ENCODE assay signal across 11 mouse cellular contexts in genomic region chr12:101811181-101811580, GRCm38 (mm10). TPM values are rescaled to one million over a fixed set of nuclear protein-coding genes. Genes with fewer than 3 reads are reported as not detected.
DNase-seq lines count a peak whose midpoint lies in the region; ATAC-seq and TF ChIP-seq lines count a peak whose summit lies in the region.
"Had no signal": no experiment of that assay in that cellular context is flagged by ENCODE, and none has a peak within 500 bp of the region (broad histone marks: within the 10 kb centered on the region; RNA-seq: fewer than 3 reads in every experiment).

No protein-coding gene starts in this region.

- H3K27ac ChIP-seq in embryonic facial prominence, embryonic 11.5 days (replicated peaks; ENCODE audit: low read depth, low read length) = no peak overlapping the region
- H3K27ac ChIP-seq in embryonic facial prominence, embryonic 10.5 days (replicated peaks) = no peak overlapping the region
- H3K27ac ChIP-seq in lung, postnatal 0 days (ENCODE audit: low read length) = no peak overlapping the region
- H3K27ac ChIP-seq in brown adipose tissue, adult 24 weeks (replicated peaks; ENCODE audit: low read depth, low read length) = 0 out of 2 replicates have a peak overlapping the region, but pooled peaks have one; percentile 14
- no peak overlapping the region for H3K27ac ChIP-seq in small intestine, adult 2 months (ENCODE audit: insufficient read depth, low read depth, low read length)
- H3K27ac ChIP-seq: embryonic facial prominence, embryonic 12.5 days; heart, embryonic 10.5 days; macrophage had no signal

- peak; percentile 77 for TF ChIP-seq CTCF in lung, postnatal 0 days (IDR thresholded peaks at IDR 0.05)
- no peak for TF ChIP-seq CTCF in lung, adult 2 months (IDR thresholded peaks at IDR 0.05; ENCODE audit: insufficient read depth, low read length)
- peak; percentile 46; the same call in 1 of the 2 replicates for TF ChIP-seq CTCF in small intestine, adult 2 months (IDR thresholded peaks at IDR 0.05; ENCODE audit: extremely low read depth, insufficient read length, insufficient replicate concordance, low read depth, low read length)

- ATAC-seq in embryonic facial prominence, embryonic 11.5 days (replicated peaks; ENCODE audit: insufficient number of reproducible peaks, low FRiP score, low TSS enrichment, low read depth) = no peak
- ATAC-seq in lung, postnatal 0 days = no peak

- no peaks in the 10 kb centered on the region for H3K4me1 ChIP-seq in embryonic facial prominence, embryonic 11.5 days (ENCODE audit: control insufficient read depth, insufficient read depth, low read length)
- H3K4me1 ChIP-seq in embryonic facial prominence, embryonic 10.5 days = peaks cover 6% of the 10 kb centered on the region; the same call in 1 of the 2 replicates
- H3K4me1 ChIP-seq in lung, postnatal 0 days (ENCODE audit: insufficient read depth, low read depth, low read length) = no peaks in the 10 kb centered on the region
- peaks cover 3% of the 10 kb centered on the region for H3K4me1 ChIP-seq in lung, adult 2 months (ENCODE audit: control insufficient read depth, insufficient read depth, low read length)
- H3K4me1 ChIP-seq in brown adipose tissue, adult 24 weeks (ENCODE audit: control insufficient read depth, insufficient read depth, insufficient read length, low read length) = peaks cover 15% of the 10 kb centered on the region; the same call in 1 of the 2 replicates
- H3K4me1 ChIP-seq in small intestine, adult 2 months (ENCODE audit: control insufficient read depth, insufficient read depth, insufficient read length, low read length) = 0 out of 2 replicates have a peak, but pooled peaks cover 1% of the 10 kb centered on the region
- H3K4me1 ChIP-seq: heart, embryonic 10.5 days had no signal

- no peak overlapping the region for H3K4me3 ChIP-seq in embryonic facial prominence, embryonic 11.5 days (ENCODE audit: low read depth, low read length)
- H3K4me3 ChIP-seq in embryonic facial prominence, embryonic 10.5 days = no peak overlapping the region
- H3K4me3 ChIP-seq in lung, postnatal 0 days (ENCODE audit: low read depth, low read length) = no peak overlapping the region
- H3K4me3 ChIP-seq in lung, adult 2 months (replicated peaks; ENCODE audit: extremely low read depth, low read depth, low read length) = no peak overlapping the region
- H3K4me3 ChIP-seq in brown adipose tissue, adult 24 weeks (ENCODE audit: insufficient read depth, low read depth, low read length) = no peak overlapping the region
- no peak overlapping the region for H3K4me3 ChIP-seq in small intestine, adult 2 months (ENCODE audit: low read depth, low read length)
- H3K4me3 ChIP-seq: embryonic facial prominence, embryonic 12.5 days; heart, embryonic 10.5 days had no signal

- no peak for TF ChIP-seq EP300 in lung, postnatal 0 days (IDR thresholded peaks at IDR 0.05)

- no peak for TF ChIP-seq POLR2A in lung, adult 2 months (IDR thresholded peaks at IDR 0.05; ENCODE audit: borderline replicate concordance, extremely low read depth, low read depth, low read length)
- TF ChIP-seq POLR2A in small intestine, adult 2 months (IDR thresholded peaks at IDR 0.05; ENCODE audit: low read depth, low read length) = no peak

- no peaks in the 10 kb centered on the region for H3K27me3 ChIP-seq in embryonic facial prominence, embryonic 11.5 days (ENCODE audit: control insufficient read depth, insufficient read depth, low read length)
- no peaks in the 10 kb centered on the region for H3K27me3 ChIP-seq in embryonic facial prominence, embryonic 10.5 days (replicated peaks; ENCODE audit: low read depth, poor library complexity, severe bottlenecking)
- H3K27me3 ChIP-seq in lung, postnatal 0 days (replicated peaks; ENCODE audit: insufficient read depth, low read length) = no peaks in the 10 kb centered on the region
- no peaks in the 10 kb centered on the region for H3K27me3 ChIP-seq in small intestine, adult 2 months (ENCODE audit: control insufficient read depth, insufficient read depth, low read length)
- H3K27me3 ChIP-seq: embryonic facial prominence, embryonic 12.5 days had no signal

- peak; percentile 49 for DNase-seq in embryonic facial prominence, embryonic 11.5 days (ENCODE audit: low spot score)
- no peak for DNase-seq in embryonic facial prominence, embryonic 10.5 days (ENCODE audit: low spot score)
- no peak for DNase-seq in lung, postnatal 0 days (ENCODE audit: low spot score)
- no peak for DNase-seq in lung, adult 2 months
- DNase-seq in layer of hippocampus, postnatal 10 days (ENCODE audit: low spot score in 2 of 2) = no peak
- no peak for DNase-seq in natural killer cell, adult 2 months (ENCODE audit: low spot score in 2 of 2)

- no peak overlapping the region for H3K4me2 ChIP-seq in embryonic facial prominence, embryonic 11.5 days (ENCODE audit: low read depth, low read length)
- H3K4me2 ChIP-seq in lung, postnatal 0 days (replicated peaks; ENCODE audit: low read depth, low read length) = no peak overlapping the region
- H3K4me2 ChIP-seq: embryonic facial prominence, embryonic 12.5 days had no signal

- H3K9ac ChIP-seq in embryonic facial prominence, embryonic 11.5 days (replicated peaks; ENCODE audit: low read length) = no peak overlapping the region
- H3K9ac ChIP-seq in lung, postnatal 0 days (replicated peaks; ENCODE audit: low read depth) = no peak overlapping the region
- H3K9ac ChIP-seq: embryonic facial prominence, embryonic 12.5 days had no signal

- WGBS in embryonic facial prominence, embryonic 11.5 days = 62% methylated on average over 6 of the region's 6 CpGs
- WGBS in embryonic facial prominence, embryonic 10.5 days = 62% methylated on average over 6 of the region's 6 CpGs
- 65% methylated on average over 6 of the region's 6 CpGs for WGBS in lung, postnatal 0 days
- 69% methylated on average over 6 of the region's 6 CpGs for WGBS in lung, adult 2 months
- 62% methylated on average over 6 of the region's 6 CpGs for WGBS in small intestine, adult 2 months

- H3K36me3 ChIP-seq in embryonic facial prominence, embryonic 11.5 days (replicated peaks; ENCODE audit: control insufficient read depth, insufficient read depth, low read depth, low read length) = no peaks in the 10 kb centered on the region
- no peaks in the 10 kb centered on the region for H3K36me3 ChIP-seq in embryonic facial prominence, embryonic 10.5 days (replicated peaks)
- H3K36me3 ChIP-seq in lung, postnatal 0 days (ENCODE audit: insufficient read depth, low read length) = peaks cover 4% of the 10 kb centered on the region
- H3K36me3 ChIP-seq in small intestine, adult 2 months (ENCODE audit: control insufficient read depth, insufficient read depth, low read length) = no peaks in the 10 kb centered on the region
- H3K36me3 ChIP-seq: heart, embryonic 10.5 days had no signal

- H3K9me3 ChIP-seq in embryonic facial prominence, embryonic 11.5 days (replicated peaks; ENCODE audit: control insufficient read depth, low read length) = no peaks in the 10 kb centered on the region
- no peaks in the 10 kb centered on the region for H3K9me3 ChIP-seq in embryonic facial prominence, embryonic 10.5 days
- H3K9me3 ChIP-seq in lung, postnatal 0 days (ENCODE audit: low read length) = no peaks in the 10 kb centered on the region
- H3K9me3 ChIP-seq: embryonic facial prominence, embryonic 12.5 days; heart, embryonic 10.5 days had no signal

RNA-seq across cellular contexts. Expression of gene Fbln5, which starts 7.7 kb away (rescaled TPM):
- 28.7 and 31.2 TPM in 2 replicates for polyA plus RNA-seq in embryonic facial prominence, embryonic 11.5 days (2014; fragmentation: Nextera tagmentation; extraction: Ambion mirVana)
- 13.1 and 19.3 TPM in 2 replicates for polyA plus RNA-seq in embryonic facial prominence, embryonic 10.5 days (2016; fragmentation: Nextera tagmentation; extraction: Ambion mirVana)
- polyA plus RNA-seq in lung, postnatal 0 days (2015; fragmentation: Nextera tagmentation; extraction: Ambion mirVana) = 408 and 420 TPM in 2 replicates
- 126 and 133 TPM in 2 replicates for polyA plus RNA-seq in lung, adult 2 months (2012; rRNA removed)
- polyA plus RNA-seq in brown adipose tissue, adult 24 weeks (2012; ENCODE audit: insufficient read depth, insufficient read length, missing spikeins) = 11.5 and 12.5 TPM in 2 replicates
- 15.3 and 17.0 TPM in 2 replicates for polyA plus RNA-seq in small intestine, adult 2 months (2012; rRNA removed)
- 10 to 100 TPM; 13.8 to 15.3 TPM for total RNA-seq in layer of hippocampus, postnatal 10 days (2021)
